8 mouse cellular contexts compared by ENCODE assay signal in the genomic region with DNA sequence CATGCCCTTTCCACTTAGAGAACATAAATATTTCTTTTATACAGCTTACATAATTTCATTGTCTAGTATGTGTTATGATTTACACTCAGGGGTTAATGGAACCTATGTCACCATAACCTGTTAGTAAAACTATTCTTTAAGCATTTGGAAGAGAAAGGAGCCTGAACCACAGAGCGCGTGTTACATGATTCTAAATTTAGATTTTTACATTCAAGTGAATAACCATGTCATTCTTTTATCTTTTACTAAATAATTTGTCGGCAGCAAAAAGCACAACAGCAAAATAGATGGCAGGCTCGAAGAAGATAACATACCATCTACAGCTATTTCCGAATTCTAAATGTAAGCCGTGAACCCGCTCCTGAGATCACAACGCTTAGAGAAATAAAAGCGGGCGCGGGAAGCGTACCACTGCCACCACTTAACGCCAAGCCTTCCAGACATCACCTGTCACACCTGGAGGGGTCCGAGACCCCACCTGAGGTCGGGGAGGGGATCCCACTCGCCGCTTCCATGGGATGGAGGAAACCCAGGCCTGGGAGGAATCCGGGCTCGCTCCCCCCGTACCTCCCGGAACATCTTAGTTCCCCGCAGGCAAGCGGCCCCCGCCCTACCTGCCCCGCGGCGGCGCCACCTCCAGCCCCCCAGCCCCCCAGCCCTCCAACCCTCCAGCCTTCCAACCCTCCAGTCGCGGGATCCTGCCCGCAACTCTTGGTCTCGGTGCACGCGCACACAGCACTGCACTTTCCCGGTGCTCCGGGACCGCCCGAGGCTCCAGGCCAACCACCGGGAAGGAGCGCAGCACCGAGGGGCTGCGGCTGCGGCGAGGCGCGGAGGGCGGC. TPM values are rescaled to one million over a fixed set of nuclear protein-coding genes. Genes with fewer than 3 reads are reported as not detected.
A peak's percentile ranks its signal among the peaks of the same experiment; 100 is the strongest.
DNase-seq lines count a peak whose midpoint lies in the region; ATAC-seq and TF ChIP-seq lines count a peak whose summit lies in the region.

No protein-coding gene starts in this region.

- peak overlapping the region; percentile 73 for H3K4me2 ChIP-seq in forebrain, embryonic 16.5 days (ENCODE audit: low read length)
- H3K4me2 ChIP-seq in liver, embryonic 13.5 days: peak overlapping the region; percentile 96

- TF ChIP-seq EP300 in heart, adult 2 months (IDR thresholded peaks at IDR 0.05; ENCODE audit: insufficient read depth, low read depth, low read length): no peak

- peak overlapping the region; percentile 73 for H3K4me3 ChIP-seq in heart, adult 2 months
- H3K4me3 ChIP-seq in testis, adult 2 months (ENCODE audit: control insufficient read depth, low read depth, low read length): peak overlapping the region; percentile 63
- peak overlapping the region; percentile 82 for H3K4me3 ChIP-seq in forebrain, embryonic 16.5 days (replicated peaks; ENCODE audit: low read length)
- H3K4me3 ChIP-seq in liver, embryonic 13.5 days (replicated peaks): peak overlapping the region; percentile 73

- intact Hi-C loops in heart, adult 2 months (cut with DNase I): loop anchor here (2.0 to 10.0 kb wide), 5 partner anchors 21 to 598 kb away; a partner anchor contains a TSS

- peaks cover 3% of the 10 kb centered on the region; the same call in 1 of the 2 replicates for H3K4me1 ChIP-seq in heart, adult 2 months (ENCODE audit: control insufficient read depth, insufficient read depth, low read length)
- H3K4me1 ChIP-seq in testis, adult 2 months (ENCODE audit: control insufficient read depth, insufficient read depth, low read length): no peaks in the 10 kb centered on the region; the same call in 1 of the 2 replicates
- peaks cover 8% of the 10 kb centered on the region for H3K4me1 ChIP-seq in forebrain, embryonic 16.5 days (replicated peaks; ENCODE audit: control insufficient read depth, insufficient read depth, low read length)
- peaks cover 11% of the 10 kb centered on the region for H3K4me1 ChIP-seq in liver, embryonic 13.5 days (replicated peaks)

- WGBS in heart, adult 2 months: 3% methylated on average over 47 of the region's 47 CpGs
- 2% methylated on average over 45 of the region's 47 CpGs for WGBS in forebrain, embryonic 16.5 days
- WGBS in liver, embryonic 13.5 days (ENCODE audit: insufficient replicate concordance): 5% methylated on average over 42 of the region's 47 CpGs

- no peaks in the 10 kb centered on the region for H3K27me3 ChIP-seq in heart, adult 2 months (ENCODE audit: control insufficient read depth, insufficient read depth, low read length)
- no peaks in the 10 kb centered on the region for H3K27me3 ChIP-seq in testis, adult 2 months (ENCODE audit: control insufficient read depth, insufficient read depth, low read length)
- H3K27me3 ChIP-seq in forebrain, embryonic 16.5 days (replicated peaks; ENCODE audit: control insufficient read depth, insufficient read depth, low read length): peaks cover 8% of the 10 kb centered on the region; the same call in 1 of the 2 replicates
- peaks cover 38% of the 10 kb centered on the region for H3K27me3 ChIP-seq in liver, embryonic 13.5 days

- peaks cover under 1% of the 10 kb centered on the region for H3K36me3 ChIP-seq in heart, adult 2 months (ENCODE audit: control insufficient read depth, insufficient read depth, low read length)
- no peaks in the 10 kb centered on the region for H3K36me3 ChIP-seq in testis, adult 2 months (ENCODE audit: control insufficient read depth, insufficient read depth, low read length)
- H3K36me3 ChIP-seq in forebrain, embryonic 16.5 days (ENCODE audit: control insufficient read depth, insufficient read depth): no peaks in the 10 kb centered on the region; the same call in 1 of the 2 replicates
- no peaks in the 10 kb centered on the region for H3K36me3 ChIP-seq in liver, embryonic 13.5 days

- H3K9me3 ChIP-seq in forebrain, embryonic 16.5 days (ENCODE audit: control insufficient read depth, low read length): no peaks in the 10 kb centered on the region
- H3K9me3 ChIP-seq in liver, embryonic 13.5 days (replicated peaks): no peaks in the 10 kb centered on the region

- peaks cover 1% of the 10 kb centered on the region; the same call in 1 of the 2 replicates for H3K79me2 ChIP-seq in heart, adult 2 months (replicated peaks; ENCODE audit: control insufficient read depth, insufficient read depth, low read length)

- H3K27ac ChIP-seq in heart, adult 2 months: peak overlapping the region; percentile 73
- H3K27ac ChIP-seq in testis, adult 2 months (ENCODE audit: control insufficient read depth, insufficient read depth, low read depth, low read length): no peak overlapping the region
- no peak overlapping the region; the same call in 1 of the 2 replicates for H3K27ac ChIP-seq in forebrain, embryonic 16.5 days (ENCODE audit: low read length)
- no peak overlapping the region for H3K27ac ChIP-seq in liver, embryonic 13.5 days

- peak overlapping the region; percentile 96 for H3K9ac ChIP-seq in heart, adult 2 months (ENCODE audit: low read depth, low read length)
- H3K9ac ChIP-seq in forebrain, embryonic 16.5 days (replicated peaks; ENCODE audit: low read depth, low read length): peak overlapping the region; percentile 81
- peak overlapping the region; percentile 79 for H3K9ac ChIP-seq in liver, embryonic 13.5 days

- TF ChIP-seq CTCF in heart, adult 2 months (IDR thresholded peaks at IDR 0.05): no peak
- no peak for TF ChIP-seq CTCF in testis, adult 2 months (IDR thresholded peaks at IDR 0.05; ENCODE audit: control insufficient read depth, insufficient read depth, insufficient replicate concordance, low read depth, low read length)

- TF ChIP-seq POLR2A in heart, adult 2 months (IDR thresholded peaks at IDR 0.05; ENCODE audit: insufficient read depth, low read depth, low read length): no peak
- no peak for TF ChIP-seq POLR2A in testis, adult 2 months (IDR thresholded peaks at IDR 0.05; ENCODE audit: control insufficient read depth, low read depth, low read length)

- peak; percentile 75 for ATAC-seq in forebrain, embryonic 16.5 days
- peak; percentile 66 for ATAC-seq in liver, embryonic 13.5 days (ENCODE audit: low read depth)
- no peak for ATAC-seq in megakaryocyte progenitor cell, adult 5-6 weeks (replicated peaks; ENCODE audit: poor library complexity)

- peak in 1 of 2 experiments; percentile 54 for DNase-seq in heart, adult 2 months
- DNase-seq in heart, adult 11 months: no peak
- no peak for DNase-seq in testis, postnatal 14 days (ENCODE audit: low spot score)
- no peak for DNase-seq in liver, embryonic 13.5 days
- peak; percentile 47 for DNase-seq in thymus, postnatal 0 days (ENCODE audit: low spot score)

RNA-seq across cellular contexts. Expression of a gene that starts 0.6 kb away (rescaled TPM):
- total RNA-seq in heart, adult 2 months (2021): 10 to 100 TPM in 1 of 2 experiments, 1 to 10 TPM in 1; 8.7 to 11.8 TPM
- 4.5 and 7.6 TPM in 2 replicates for polyA plus RNA-seq in heart, adult 2 months (2012; rRNA removed)
- 2.9 and 3.2 TPM in 2 replicates for polyA plus RNA-seq in testis, adult 2 months (2012; rRNA removed)
- 5.8 and 9.3 TPM in 2 replicates for polyA plus RNA-seq in forebrain, embryonic 16.5 days (2015; fragmentation: Nextera tagmentation; extraction: Ambion mirVana)
- polyA plus RNA-seq in liver, embryonic 13.5 days (2015; fragmentation: Nextera tagmentation; extraction: Ambion mirVana): 1.0 and 1.8 TPM in 2 replicates
- polyA plus RNA-seq in thymus, postnatal 0 days (2015; fragmentation: Nextera tagmentation; extraction: Ambion mirVana): 12.7 and 14.7 TPM in 2 replicates
- total RNA-seq in megakaryocyte progenitor cell, adult 5-6 weeks (2015): 10.7 and 10.9 TPM in 2 replicates
- 27.4 and 29.5 TPM in 2 replicates for total RNA-seq in megakaryocyte progenitor cell, adult 5-6 weeks (2017)
